Mouse (Mus musculus) cerebral cortex, adult 2 months (tissue): Measurements from ENCODE around the gene Gmds.

Experiments used
- WGBS: fragments of 180-500 bp; shearing (Covaris S2); methylation state at CpG from one replicate; pipeline ENCODE4 v1.1.7; 2018; 5-methylcytosine and 5-hydroxymethylcytosine counted together

The Gmds gene

GRCm38 (mm10) chr13:32267184-32267775 is 71.3 kb downstream of the Gmds start:
- 29% methylated on average over 2 of the region's 2 CpGs for WGBS

GRCm38 (mm10) chr13:32266721-32267120 is 71.8 kb downstream of the Gmds start:
- 83% methylated on average over 3 of the region's 3 CpGs for WGBS

DNA sequence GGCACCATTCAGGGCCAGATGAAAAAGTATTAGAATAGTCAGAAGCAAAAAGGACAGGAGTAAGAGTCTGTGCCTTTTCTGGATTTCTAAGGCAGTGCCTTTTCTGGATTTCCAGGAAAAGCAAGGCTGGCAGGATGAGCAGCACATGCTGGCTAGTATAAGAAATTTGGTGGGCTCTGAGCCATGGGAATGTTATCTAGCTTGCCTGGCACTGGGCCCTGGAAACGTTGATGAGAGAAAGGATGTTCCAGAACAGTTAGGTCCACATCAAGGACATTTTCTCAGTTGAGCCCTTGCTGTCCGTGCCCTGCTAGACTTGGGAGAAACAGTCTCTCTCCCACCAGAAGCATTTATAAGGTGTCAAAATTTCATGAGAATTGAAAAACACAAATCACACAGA is 82.4 kb downstream of the Gmds start:
- 51% methylated on average over 2 of the region's 2 CpGs for WGBS

DNA sequence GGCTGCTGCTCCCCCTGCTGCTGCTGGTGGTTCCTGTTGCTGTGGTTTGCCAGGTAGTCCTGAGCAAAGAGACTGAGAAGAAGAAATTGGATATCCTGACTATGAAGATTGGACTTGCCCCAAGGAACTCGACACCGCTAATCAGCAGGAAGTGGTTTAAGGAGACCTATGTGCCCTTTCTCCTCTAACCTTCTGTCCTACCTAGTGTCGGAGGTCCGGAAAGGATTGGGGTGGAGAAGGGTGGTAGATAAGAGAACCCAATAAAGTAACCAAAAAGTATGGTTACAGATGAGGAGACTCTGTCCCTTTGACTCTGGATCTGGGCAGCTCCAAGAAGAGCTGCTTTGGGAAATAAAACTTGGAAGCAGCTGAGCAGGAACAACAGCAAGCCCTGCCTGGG is 86.3 kb downstream of the Gmds start:
- WGBS, result 81% methylated on average over 4 of the region's 4 CpGs

DNA sequence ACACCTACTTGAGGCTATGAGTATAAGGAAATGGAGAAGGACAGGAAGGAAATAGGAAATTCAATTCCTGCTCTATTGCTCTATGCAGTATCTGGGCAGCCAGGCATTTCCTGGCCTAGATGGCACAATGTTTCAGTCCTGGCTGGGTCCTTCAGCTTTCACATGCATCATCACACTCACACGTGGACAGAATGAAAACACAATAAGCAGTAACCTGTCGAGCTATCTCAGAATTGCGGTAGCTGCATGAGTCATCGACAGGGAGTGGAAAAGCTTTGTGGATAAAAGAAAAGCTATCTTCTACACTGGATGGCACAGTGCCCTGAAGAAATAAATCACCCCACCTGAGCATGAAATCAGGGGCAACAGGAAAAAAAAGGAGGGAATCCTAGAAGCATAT is 96.3 kb downstream of the Gmds start:
- 57% methylated on average over 4 of the region's 4 CpGs for WGBS

DNA sequence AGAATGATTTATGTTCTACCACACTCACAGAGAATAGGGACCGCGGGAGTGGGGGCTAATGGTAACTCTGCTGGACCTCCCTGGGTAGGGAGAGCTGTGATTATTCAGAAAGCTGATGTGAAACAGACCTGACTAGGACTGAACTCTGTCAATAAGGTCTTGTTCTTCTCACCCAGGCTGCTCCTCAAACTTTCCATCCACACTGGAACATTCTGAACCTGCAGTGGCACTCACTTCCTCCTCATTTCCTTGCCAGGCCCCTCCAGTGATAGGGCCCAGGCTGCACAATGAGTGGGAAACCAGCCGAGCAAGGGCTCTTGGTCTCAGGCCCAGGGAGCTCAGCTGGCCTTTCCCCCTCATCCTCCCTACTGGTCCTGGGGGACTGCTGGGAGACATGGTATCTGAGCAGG is 102.3 kb downstream of the Gmds start:
- WGBS, result 66% methylated on average over 3 of the region's 3 CpGs

DNA sequence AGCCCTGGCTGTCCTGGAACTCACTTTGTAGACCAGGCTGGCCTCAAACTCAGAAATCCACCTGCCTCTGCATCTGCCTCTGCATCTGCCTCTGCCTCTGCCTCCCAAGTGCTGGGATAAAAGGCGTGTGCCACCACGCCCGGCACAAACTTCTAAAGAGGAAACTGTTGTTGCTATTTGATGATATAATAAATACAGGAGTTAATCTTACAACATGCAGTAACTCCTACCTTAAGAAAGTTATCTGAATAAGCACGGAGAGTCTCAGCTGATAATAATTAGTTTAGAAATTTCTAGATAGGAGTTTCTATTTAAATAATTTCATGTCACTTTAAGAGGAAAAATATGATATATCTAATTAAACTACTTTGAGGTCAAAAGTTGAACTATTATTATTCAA is 103.5 kb downstream of the Gmds start:
- WGBS, result 94% methylated on average over 4 of the region's 4 CpGs

- WGBS, result 70% methylated on average over 9 of the region's 9 CpGs
These were observed 104.5 kb downstream of the Gmds start for GRCm38 (mm10) chr13:32234019-32234418.

- WGBS, result 87% methylated on average over 5 of the region's 5 CpGs
These were observed 106.1 kb downstream of the Gmds start for GRCm38 (mm10) chr13:32232391-32232790.

DNA sequence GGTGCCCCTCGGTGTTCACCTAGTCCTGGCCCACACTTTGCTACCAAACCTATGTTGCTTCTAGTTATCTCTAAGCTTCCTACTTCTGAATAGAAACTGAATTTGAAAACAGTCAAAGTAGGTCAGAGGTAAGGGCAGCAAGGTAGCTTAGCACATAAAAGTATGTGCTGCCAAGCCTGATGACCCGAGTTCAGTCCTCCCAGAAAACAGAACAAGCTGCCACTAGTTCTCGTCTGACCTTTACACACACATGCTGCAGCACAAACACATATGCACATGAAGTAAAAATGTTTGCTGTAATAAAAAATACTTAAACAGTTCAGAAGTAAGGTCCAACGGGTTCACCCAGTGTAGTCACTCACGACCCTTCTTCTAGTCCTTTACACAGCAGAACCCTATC is 106.6 kb downstream of the Gmds start:
- WGBS, result 91% methylated on average over 5 of the region's 5 CpGs

DNA sequence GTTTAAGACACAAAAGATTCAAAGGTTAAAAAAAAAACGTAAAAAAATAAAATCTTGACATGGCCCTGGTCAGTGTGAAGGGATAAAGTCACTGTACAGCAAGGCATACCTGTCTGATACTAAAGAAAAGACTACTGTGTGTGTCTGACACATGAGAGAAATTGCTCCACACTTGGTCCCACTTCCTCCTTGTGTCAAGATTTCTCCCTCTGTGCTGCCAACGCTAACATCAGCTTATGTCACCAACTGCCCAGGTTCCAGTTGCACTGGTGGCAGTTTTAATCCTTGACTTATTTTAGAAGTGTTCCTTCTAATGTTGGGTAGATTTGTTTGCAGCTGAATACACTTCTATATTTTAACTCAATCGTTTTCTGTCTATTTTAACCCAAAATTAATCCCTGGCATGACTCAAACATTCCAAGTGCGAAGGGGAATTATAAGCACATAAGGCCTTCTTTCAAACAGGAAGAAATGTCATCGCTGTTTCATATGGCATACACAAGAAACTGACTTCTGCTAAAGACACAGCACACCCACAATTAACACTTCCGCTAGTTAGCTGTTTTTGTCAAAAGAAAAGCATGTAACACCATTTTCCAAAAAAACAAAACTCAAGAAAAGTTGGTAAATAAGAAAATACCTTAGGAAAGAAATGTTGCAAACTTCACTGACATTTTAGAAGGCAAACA is 110.5 kb downstream of the Gmds start:
- 64% methylated on average over 6 of the region's 6 CpGs for WGBS

DNA sequence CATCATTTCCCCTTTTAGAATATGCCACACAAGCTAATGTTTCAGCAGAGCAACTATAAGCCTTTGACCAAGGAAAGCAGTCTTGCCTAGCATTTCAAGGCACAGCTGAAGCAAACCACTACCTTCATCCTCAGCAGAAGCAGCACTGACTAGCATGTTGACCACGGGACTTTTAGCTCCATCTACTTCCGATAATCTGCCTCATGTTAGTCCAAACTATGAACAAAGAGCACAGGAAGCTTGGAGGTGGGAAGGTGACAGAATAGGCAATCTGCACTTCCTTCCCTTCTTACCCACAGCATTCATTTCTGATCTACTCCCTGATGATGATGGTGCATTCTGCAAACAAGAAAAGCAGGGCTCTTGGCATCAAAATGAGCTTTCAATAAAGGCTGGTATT is 120.9 kb downstream of the Gmds start:
- 76% methylated on average over 2 of the region's 2 CpGs for WGBS

- 53% methylated on average over 9 of the region's 9 CpGs for WGBS
These were observed 124.7 kb downstream of the Gmds start for GRCm38 (mm10) chr13:32213702-32214452.

DNA sequence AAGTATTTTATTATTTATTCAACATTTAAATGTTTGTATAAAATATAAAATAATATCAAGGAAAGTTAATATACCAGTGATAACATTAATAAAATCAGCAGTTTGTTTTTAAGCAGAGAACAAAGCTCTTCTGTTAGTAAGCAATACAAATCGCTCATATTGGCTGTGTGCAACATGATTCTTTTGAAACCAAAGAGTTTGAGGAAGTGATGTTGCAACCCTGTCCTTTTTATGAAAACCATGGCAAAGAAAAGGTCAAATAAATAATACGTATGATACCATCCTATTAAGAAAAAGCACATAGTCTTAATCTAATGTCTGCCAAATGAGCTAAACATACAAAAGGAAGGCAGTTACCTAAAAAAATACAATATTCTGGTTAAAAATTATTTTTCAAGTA is 126.4 kb downstream of the Gmds start:
- WGBS, result 79% methylated on average over 2 of the region's 2 CpGs

DNA sequence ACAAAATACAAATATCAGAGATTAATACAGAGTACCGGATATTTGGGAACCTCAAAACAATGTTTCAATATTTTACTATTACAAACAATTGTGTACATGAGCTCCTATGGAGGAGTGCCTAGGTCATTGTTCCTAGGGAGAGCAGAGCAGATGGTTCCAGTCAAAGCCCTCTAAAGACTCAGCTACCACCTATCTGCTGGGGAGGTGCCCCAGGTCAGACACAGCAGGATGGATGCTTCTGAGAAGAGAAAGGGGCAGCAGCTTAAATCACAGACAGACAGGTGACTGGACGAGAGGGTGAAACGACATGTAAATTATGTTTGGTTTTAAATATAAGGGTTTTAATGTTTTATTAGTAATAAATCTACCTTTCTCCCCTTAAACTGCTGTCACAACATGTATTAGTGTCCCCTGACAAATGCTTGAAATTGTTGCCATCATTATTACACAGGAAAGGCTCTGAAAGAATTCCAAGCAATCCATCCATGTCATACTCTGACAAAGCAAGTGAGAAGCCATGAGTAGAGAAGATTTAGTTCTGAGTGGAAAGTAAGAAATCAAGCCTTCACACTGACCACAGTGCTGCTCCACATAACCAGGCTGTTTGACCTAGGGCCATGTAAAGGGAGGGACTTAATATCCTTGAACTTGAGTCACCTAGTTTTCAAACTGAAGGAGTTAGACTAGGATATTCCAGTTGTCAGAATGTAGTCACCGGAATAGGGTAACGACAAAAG is 131.2 kb downstream of the Gmds start:
- WGBS, result 89% methylated on average over 5 of the region's 5 CpGs

DNA sequence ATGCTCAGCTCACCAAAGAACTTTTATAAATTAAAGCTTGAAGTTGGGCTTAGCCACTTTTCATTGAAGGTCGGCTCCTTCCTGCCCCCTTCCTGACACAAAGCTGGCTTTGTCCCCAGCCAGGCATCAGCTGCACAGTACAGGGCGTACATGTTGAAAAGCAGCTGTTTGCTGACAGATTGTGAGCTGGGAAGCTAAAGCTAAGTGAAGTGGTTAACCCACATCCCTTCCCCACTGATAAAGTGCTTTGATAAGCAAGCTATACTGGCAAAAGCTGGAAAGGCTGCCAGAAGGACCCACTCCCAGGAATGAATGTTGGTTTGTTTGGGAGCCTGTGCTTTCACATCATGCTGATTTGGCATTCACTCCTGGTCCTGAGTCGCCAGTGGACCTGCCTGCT is 158.6 kb downstream of the Gmds start:
- WGBS, result 53% methylated on average over 3 of the region's 3 CpGs

DNA sequence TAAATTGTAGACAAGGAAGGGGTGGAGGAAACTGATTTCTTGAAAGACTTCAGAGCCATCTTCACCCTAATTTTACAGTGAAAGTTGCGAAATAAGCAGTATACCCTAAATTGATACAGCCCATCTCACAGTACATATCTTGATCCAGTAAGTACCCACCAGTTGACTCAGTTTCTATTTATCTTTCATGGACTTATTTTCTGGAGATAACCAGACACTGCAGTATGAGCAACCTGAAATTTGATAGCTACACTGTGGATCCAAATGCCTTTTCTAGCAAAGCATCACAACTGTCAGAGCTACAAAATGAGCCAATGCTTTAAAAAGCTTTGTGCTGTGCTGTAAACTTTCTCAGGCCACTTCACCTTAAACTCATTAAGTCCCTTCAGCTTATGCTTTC is 159.9 kb downstream of the Gmds start:
- 100% methylated on average over 1 of the region's 1 CpGs for WGBS

DNA sequence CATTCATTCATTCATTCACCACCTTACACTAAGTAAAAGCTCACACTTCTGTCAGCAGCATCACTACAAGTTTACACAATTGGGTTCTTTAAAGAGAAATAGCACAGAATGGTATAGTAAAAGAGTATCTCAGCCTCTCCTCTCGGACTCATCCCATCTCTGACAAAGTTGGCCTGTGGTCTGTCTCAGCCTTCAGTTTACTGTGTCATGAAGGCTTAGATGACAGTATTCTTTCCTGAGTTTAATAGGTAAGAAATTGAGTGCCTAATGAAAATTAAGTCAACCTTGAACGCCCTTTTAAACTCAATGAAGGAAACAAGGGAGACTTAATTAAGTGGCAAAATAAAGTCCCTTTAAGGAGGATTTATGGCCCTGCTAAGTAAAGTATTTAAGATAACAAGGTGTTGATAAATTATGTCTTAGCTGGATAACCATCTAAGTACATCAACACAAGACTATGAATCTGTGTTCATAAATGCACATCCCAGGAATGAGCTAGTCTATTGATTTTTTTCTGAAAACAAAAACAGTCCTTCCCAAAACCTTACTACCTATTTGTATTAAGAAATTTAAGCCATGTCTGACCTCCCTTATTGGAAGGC is 160.6 kb downstream of the Gmds start:
- WGBS, result 91% methylated on average over 2 of the region's 2 CpGs

DNA sequence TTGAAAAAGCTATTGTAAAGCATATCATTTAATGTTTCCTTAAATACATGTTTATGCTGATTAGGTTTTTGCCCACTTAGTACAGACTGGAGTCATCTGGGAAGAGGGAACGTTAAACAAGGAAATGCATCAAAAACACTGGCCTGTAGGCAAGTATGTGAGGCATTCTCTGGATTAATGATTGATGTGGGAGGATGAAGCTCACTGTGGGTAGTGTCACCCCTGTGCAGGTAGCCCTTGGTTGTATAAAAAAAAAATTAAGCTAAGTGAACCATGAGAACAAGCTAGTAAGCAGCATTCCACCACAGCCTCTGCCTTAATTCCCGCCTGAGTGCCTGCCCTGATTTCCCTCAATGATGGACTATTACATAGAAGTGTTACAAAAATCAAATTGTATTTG is 163.5 kb downstream of the Gmds start:
- WGBS, result 87% methylated on average over 2 of the region's 2 CpGs

GRCm38 (mm10) chr13:32169173-32169572 is 169.4 kb downstream of the Gmds start:
- WGBS, result 63% methylated on average over 5 of the region's 5 CpGs

DNA sequence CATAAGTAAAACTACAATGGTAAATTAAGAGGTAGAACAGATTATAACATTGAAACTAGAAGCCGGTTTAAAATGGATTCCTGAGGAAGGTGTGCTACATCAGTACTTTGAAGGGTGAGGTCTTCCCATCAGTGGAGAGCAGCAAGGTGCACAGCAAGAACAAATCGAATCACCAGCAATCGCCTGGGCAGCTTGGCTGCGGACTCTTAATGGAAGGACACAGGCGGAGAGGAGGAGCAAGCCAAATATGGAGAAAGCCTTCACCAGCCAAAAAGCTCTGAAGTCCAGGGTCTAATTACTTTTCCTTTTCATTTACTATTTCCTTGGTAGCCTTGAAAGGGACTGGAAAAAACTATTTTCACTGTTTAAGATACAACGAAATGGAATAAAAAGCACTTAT is 170.7 kb downstream of the Gmds start:
- WGBS, result 74% methylated on average over 6 of the region's 6 CpGs

GRCm38 (mm10) chr13:32165581-32165980 is 173.0 kb downstream of the Gmds start:
- WGBS, result 87% methylated on average over 2 of the region's 2 CpGs
